Mouse (Mus musculus) embryonic facial prominence, embryonic 15.5 days (tissue): ENCODE measurements around the gene Emp1. TPM values are rescaled to one million over a fixed set of nuclear protein-coding genes. Genes with fewer than 3 reads are reported as not detected.

Experiments
- ATAC-seq: fragments of 200-750 bp; cut with Nextera tagmentation; 2 replicates; pipeline ENCODE4 v1.8.0; 2017; ENCODE audit warnings: low read depth, moderate TSS enrichment; ENCODE audit not compliant: insufficient number of reproducible peaks, low FRiP score, low TSS enrichment
- H3K27ac ChIP-seq: fragments of 300-500 bp; sonication (generic); replicated peaks from 2 replicates; pipeline ENCODE4 v1.5.1; 2015; ENCODE audit warnings: mild to moderate bottlenecking, inconsistent platforms
- H3K27me3 ChIP-seq: fragments of 300-500 bp; sonication (generic); 2 replicates; pipeline ENCODE4 v1.6.1; 2015; ENCODE audit warnings: inconsistent platforms
- H3K36me3 ChIP-seq: fragments of 300-500 bp; sonication (generic); 2 replicates; pipeline ENCODE4 v1.6.1; 2015; ENCODE audit warnings: mild to moderate bottlenecking, inconsistent platforms
- H3K4me1 ChIP-seq: fragments of 300-500 bp; sonication (generic); 2 replicates; pipeline ENCODE4 v1.6.1; 2015; ENCODE audit warnings: inconsistent platforms
- H3K4me2 ChIP-seq: fragments of 300-500 bp; sonication (generic); replicated peaks from 2 replicates; pipeline ENCODE4 v1.6.1; 2015; ENCODE audit warnings: mild to moderate bottlenecking, inconsistent platforms
- H3K4me3 ChIP-seq: fragments of 300-500 bp; sonication (generic); replicated peaks from 2 replicates; pipeline ENCODE4 v1.5.1; 2015; ENCODE audit warnings: mild to moderate bottlenecking, inconsistent platforms
- H3K9ac ChIP-seq: fragments of 300-500 bp; sonication (generic); 2 replicates; pipeline ENCODE4 v1.6.1; 2015; ENCODE audit warnings: inconsistent platforms
- H3K9me3 ChIP-seq: fragments of 300-500 bp; sonication (generic); replicated peaks from 2 replicates; pipeline ENCODE4 v1.6.1; 2016; ENCODE audit warnings: inconsistent platforms
- WGBS: fragments of 180-500 bp; shearing (Covaris S2); methylation state at CpG from one replicate; pipeline ENCODE4 v1.1.7; 2015; 5-methylcytosine and 5-hydroxymethylcytosine counted together
- polyA plus RNA-seq: library from polyadenylated mRNA; unstranded; fragments of >200 nt; fragmentation: Nextera tagmentation; extraction: Ambion mirVana; gene quantifications from 2 replicates; pipeline ENCODE4 v1.2.1, GENCODE M21; 2015

The Emp1 gene
- polyA plus RNA-seq, 1 experiment from 2014 or later: 177 TPM

GRCm38 (mm10) chr6:135417459-135417858 lies 55.1 kb downstream of the Emp1 start:
- no peaks in the 10 kb centered on the region for H3K27me3 ChIP-seq
- no peaks in the 10 kb centered on the region for H3K4me1 ChIP-seq
- no peaks in the 10 kb centered on the region for H3K9me3 ChIP-seq
- H3K4me2 ChIP-seq: no peak overlapping the region
- WGBS: 29% methylated on average over 5 of the region's 5 CpGs
- no peak overlapping the region for H3K4me3 ChIP-seq
- no peak overlapping the region for H3K9ac ChIP-seq
- no peak overlapping the region for H3K27ac ChIP-seq
- no peak for ATAC-seq
- no peaks in the 10 kb centered on the region for H3K36me3 ChIP-seq

GRCm38 (mm10) chr6:135418223-135418824 lies 56.0 kb downstream of the Emp1 start:
- no peak overlapping the region for H3K9ac ChIP-seq
- H3K27ac ChIP-seq: no peak overlapping the region
- H3K4me1 ChIP-seq: no peaks in the 10 kb centered on the region
- 81% methylated on average over 8 of the region's 8 CpGs for WGBS
- no peak overlapping the region for H3K4me3 ChIP-seq
- H3K27me3 ChIP-seq: no peaks in the 10 kb centered on the region
- no peak overlapping the region for H3K4me2 ChIP-seq
- no peaks in the 10 kb centered on the region for H3K36me3 ChIP-seq
- H3K9me3 ChIP-seq: no peaks in the 10 kb centered on the region
- ATAC-seq: no peak

GRCm38 (mm10) chr6:135428246-135428645 lies 65.9 kb downstream of the Emp1 start:
- ATAC-seq: no peak
- H3K4me3 ChIP-seq: no peak overlapping the region
- no peaks in the 10 kb centered on the region for H3K36me3 ChIP-seq
- H3K27ac ChIP-seq: no peak overlapping the region
- no peaks in the 10 kb centered on the region for H3K27me3 ChIP-seq
- WGBS: 71% methylated on average over 2 of the region's 2 CpGs
- no peaks in the 10 kb centered on the region for H3K9me3 ChIP-seq
- no peak overlapping the region for H3K4me2 ChIP-seq
- no peaks in the 10 kb centered on the region; the same call in 1 of the 2 replicates for H3K4me1 ChIP-seq
- no peak overlapping the region for H3K9ac ChIP-seq

GRCm38 (mm10) chr6:135429268-135429909 lies 67.0 kb downstream of the Emp1 start:
- Histone ChIP-seq H3K36me3 (no peaks in the 10 kb centered on the region), H3K4me3 (no peak overlapping the region), H3K9ac (no peak overlapping the region), H3K9me3 (no peaks in the 10 kb centered on the region), H3K4me2 (no peak overlapping the region), H3K27ac (peak overlapping the region; percentile 7; the same call in 1 of the 2 replicates), H3K4me1 (no peaks in the 10 kb centered on the region; the same call in 1 of the 2 replicates), H3K27me3 (no peaks in the 10 kb centered on the region)
- 24% methylated on average over 8 of the region's 8 CpGs for WGBS
- peak; percentile 19; the same call in 1 of the 2 replicates for ATAC-seq

- ATAC-seq: no peak
- whole genome bisulfite sequencing: 77% methylated on average over 8 of the region's 8 CpGs
- H3K27me3 ChIP-seq: no peaks in the 10 kb centered on the region
- no peaks in the 10 kb centered on the region for H3K9me3 ChIP-seq
- no peaks in the 10 kb centered on the region; the same call in 1 of the 2 replicates for H3K4me1 ChIP-seq
- H3K4me2 ChIP-seq: no peak overlapping the region
- no peak overlapping the region for H3K9ac ChIP-seq
- no peak overlapping the region for H3K4me3 ChIP-seq
- H3K36me3 ChIP-seq: no peaks in the 10 kb centered on the region
- H3K27ac ChIP-seq: no peak overlapping the region
Measured at GRCm38 (mm10) chr6:135430441-135430970, 68.2 kb downstream of the Emp1 start.

Other genes starting within 250 kb of the Emp1 start
- 2.8 and 7.2 TPM in 2 replicates for gene Gprc5d, start 244.3 kb upstream of the Emp1 start, polyA plus RNA-seq
- 24.8 and 25.1 TPM in 2 replicates for gene Fam234b, start 164.6 kb upstream of the Emp1 start, polyA plus RNA-seq
- gene Hebp1, start 164.5 kb upstream of the Emp1 start, polyA plus RNA-seq: 10.7 and 11.4 TPM in 2 replicates
- gene Gsg1, start 108.2 kb upstream of the Emp1 start, polyA plus RNA-seq: 2.1 and 2.6 TPM in 2 replicates
- 0.91 and 1.5 TPM in 2 replicates for gene Pbp2, start 52.1 kb upstream of the Emp1 start, polyA plus RNA-seq